Mouse (Mus musculus) kidney, adult 2 months (tissue): Measurements from ENCODE around the gene Tsen2. TPM values are rescaled to one million over a fixed set of nuclear protein-coding genes. Genes with fewer than 3 reads are reported as not detected.

Source experiments
- DNase-seq: peaks from one replicate; pipeline ENCODE4 v3.0.0; 2021
- H3K27ac ChIP-seq: fragments of 200-500 bp; 2 replicates; pipeline ENCODE4 v1.5.1; 2012; ENCODE audit warnings: low read depth, low read length, control low read depth, inconsistent platforms; ENCODE audit not compliant: insufficient read depth
- H3K27me3 ChIP-seq: fragments of 200-500 bp; replicated peaks from 2 replicates; pipeline ENCODE4 v1.6.1; 2012; ENCODE audit warnings: mild to moderate bottlenecking, moderate library complexity, low read length, inconsistent platforms; ENCODE audit not compliant: control insufficient read depth, insufficient read depth
- H3K36me3 ChIP-seq: fragments of 200-500 bp; 2 replicates; pipeline ENCODE4 v1.6.1; 2012; ENCODE audit warnings: mild to moderate bottlenecking, moderate library complexity, low read length, inconsistent platforms; ENCODE audit not compliant: control insufficient read depth, insufficient read depth
- H3K4me1 ChIP-seq: fragments of 200-500 bp; 2 replicates; pipeline ENCODE4 v1.6.1; 2011; ENCODE audit warnings: low read length; ENCODE audit not compliant: control insufficient read depth, insufficient read depth
- H3K4me3 ChIP-seq: fragments of 200-500 bp; 2 replicates; pipeline ENCODE4 v1.5.1; 2011; ENCODE audit warnings: mild to moderate bottlenecking, low read depth, low read length, control low read depth; ENCODE audit not compliant: insufficient read depth
- CTCF ChIP-seq: fragments of 200-500 bp; conservative IDR thresholded peaks from 2 replicates; pipeline ENCODE4 v1.5.1; 2011; ENCODE audit warnings: low read depth, mild to moderate bottlenecking, control low read depth, low read length, moderate library complexity, mixed read lengths; ENCODE audit not compliant: insufficient read depth, insufficient read length
- POLR2A ChIP-seq: fragments of 200-500 bp; IDR thresholded peaks from one replicate; pipeline ENCODE4 v1.6.1; 2011; ENCODE audit warnings: low read depth, low read length, control low read depth
- WGBS: fragments of 180-500 bp; shearing (Covaris S2); methylation state at CpG from one replicate; pipeline ENCODE4 v1.1.7; 2018; 5-methylcytosine and 5-hydroxymethylcytosine counted together
- polyA plus RNA-seq: library from polyadenylated mRNA; depleted of rRNA; stranded (reverse); fragments of >200 nt; gene quantifications from 2 replicates; pipeline ENCODE4 v1.2.3, GENCODE M21; 2012

The Tsen2 gene
- polyA plus RNA-seq, 1 experiment, result 4.8 TPM

DNA sequence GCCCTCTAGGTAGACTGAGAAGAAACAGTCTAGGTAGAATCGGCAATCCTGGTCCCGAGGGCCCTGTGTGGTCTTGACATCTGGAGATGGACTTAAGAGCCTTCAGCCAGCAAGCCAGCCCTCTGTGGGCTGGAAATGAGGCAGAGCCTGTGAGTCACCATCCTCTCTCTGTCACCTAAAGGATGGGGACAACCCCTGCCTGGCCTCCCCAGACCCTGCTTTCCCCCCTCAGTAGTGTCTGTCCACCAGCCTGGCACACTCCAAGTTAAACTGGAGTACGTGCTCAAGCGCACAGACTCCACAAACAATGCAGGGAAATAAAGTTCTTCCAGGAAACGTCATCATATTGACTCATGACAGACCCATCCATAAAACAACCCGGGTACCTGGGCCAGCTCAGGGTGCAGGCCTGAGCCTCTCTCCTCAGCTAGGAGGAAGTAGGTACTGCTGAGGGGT is 21.7 kb upstream of the Tsen2 start:
- Histone ChIP-seq H3K4me1 (no peaks in the 10 kb centered on the region), H3K27ac (no peak overlapping the region), H3K27me3 (no peaks in the 10 kb centered on the region), H3K4me3 (no peak overlapping the region), H3K36me3 (no peaks in the 10 kb centered on the region)
- DNase-seq, result peak; percentile 49
- TF ChIP-seq CTCF (no peak), POLR2A (no peak)
- 61% methylated on average over 6 of the region's 6 CpGs for WGBS

GRCm38 (mm10) chr6:115523201-115523600 is 21.3 kb upstream of the Tsen2 start:
- Histone ChIP-seq H3K4me3 (no peak overlapping the region), H3K27ac (no peak overlapping the region), H3K4me1 (no peaks in the 10 kb centered on the region), H3K36me3 (no peaks in the 10 kb centered on the region), H3K27me3 (no peaks in the 10 kb centered on the region)
- WGBS, result 58% methylated on average over 9 of the region's 9 CpGs
- TF ChIP-seq POLR2A (no peak), CTCF (no peak)
- peak; percentile 33 for DNase-seq

- TF ChIP-seq POLR2A (no peak), CTCF (no peak)
- no peak for DNase-seq
- H3K27me3 ChIP-seq, result no peaks in the 10 kb centered on the region
- no peaks in the 10 kb centered on the region for H3K36me3 ChIP-seq
- 64% methylated on average over 9 of the region's 9 CpGs for WGBS
- no peak overlapping the region for H3K4me3 ChIP-seq
- H3K4me1 ChIP-seq, result no peaks in the 10 kb centered on the region
- no peak overlapping the region for H3K27ac ChIP-seq
Measured at GRCm38 (mm10) chr6:115524449-115524990, 19.9 kb upstream of the Tsen2 start.

DNA sequence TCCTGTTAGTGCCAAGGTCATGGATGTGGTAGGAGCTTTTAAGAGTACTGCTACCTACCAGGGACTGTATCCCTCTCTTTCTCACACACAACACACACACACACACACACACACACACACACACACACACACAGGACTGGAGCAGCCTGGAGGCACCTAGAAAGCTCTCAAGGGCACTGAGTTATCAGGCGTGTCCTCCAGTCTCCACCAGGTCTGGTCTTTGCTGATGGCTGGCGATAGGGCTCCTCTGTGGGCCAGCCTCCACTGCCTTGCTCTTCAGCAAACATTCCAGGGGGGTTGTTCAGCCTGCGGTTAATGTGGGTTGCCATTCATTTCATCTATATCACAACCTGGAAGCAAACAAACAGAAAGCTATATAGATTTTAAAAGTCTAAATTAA is 17.0 kb upstream of the Tsen2 start:
- H3K36me3 ChIP-seq, result no peaks in the 10 kb centered on the region
- H3K27me3 ChIP-seq, result no peaks in the 10 kb centered on the region
- no peak for DNase-seq
- TF ChIP-seq POLR2A, result no peak
- no peak for TF ChIP-seq CTCF
- H3K27ac ChIP-seq, result no peak overlapping the region
- WGBS, result 93% methylated on average over 3 of the region's 3 CpGs
- H3K4me3 ChIP-seq, result no peak overlapping the region
- H3K4me1 ChIP-seq, result no peaks in the 10 kb centered on the region

DNA sequence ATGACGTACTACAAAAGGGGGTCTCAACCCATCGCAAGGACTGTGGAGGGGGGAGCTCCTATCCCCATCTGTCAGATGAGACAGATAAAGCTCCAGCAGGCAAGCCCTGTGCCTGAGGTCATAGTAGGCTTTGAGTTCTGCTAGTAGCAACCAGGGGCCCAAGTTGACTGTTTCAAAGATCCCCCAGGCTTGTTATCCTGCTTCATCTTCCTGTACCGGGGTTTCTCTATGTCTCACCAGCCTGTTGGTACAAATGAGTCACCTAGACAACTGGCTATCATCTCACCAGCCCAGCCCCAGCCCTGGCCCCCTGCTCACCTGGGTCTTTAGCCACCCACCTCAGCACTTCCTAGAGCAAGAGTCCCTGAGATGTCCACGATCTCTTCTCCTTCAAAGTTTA is 16.1 kb upstream of the Tsen2 start:
- H3K27ac ChIP-seq, result no peak overlapping the region
- no peak overlapping the region for H3K4me3 ChIP-seq
- H3K4me1 ChIP-seq, result no peaks in the 10 kb centered on the region
- WGBS, result 93% methylated on average over 4 of the region's 4 CpGs
- H3K27me3 ChIP-seq, result no peaks in the 10 kb centered on the region
- TF ChIP-seq CTCF (no peak), POLR2A (no peak)
- H3K36me3 ChIP-seq, result no peaks in the 10 kb centered on the region
- no peak for DNase-seq

- no peaks in the 10 kb centered on the region for H3K27me3 ChIP-seq
- DNase-seq, result peak; percentile 44
- H3K4me3 ChIP-seq, result no peak overlapping the region
- H3K4me1 ChIP-seq, result no peaks in the 10 kb centered on the region
- WGBS, result 46% methylated on average over 7 of the region's 7 CpGs
- no peaks in the 10 kb centered on the region for H3K36me3 ChIP-seq
- TF ChIP-seq POLR2A (no peak), CTCF (no peak)
- H3K27ac ChIP-seq, result no peak overlapping the region
Measured at GRCm38 (mm10) chr6:115534617-115535016, 9.8 kb upstream of the Tsen2 start.

DNA sequence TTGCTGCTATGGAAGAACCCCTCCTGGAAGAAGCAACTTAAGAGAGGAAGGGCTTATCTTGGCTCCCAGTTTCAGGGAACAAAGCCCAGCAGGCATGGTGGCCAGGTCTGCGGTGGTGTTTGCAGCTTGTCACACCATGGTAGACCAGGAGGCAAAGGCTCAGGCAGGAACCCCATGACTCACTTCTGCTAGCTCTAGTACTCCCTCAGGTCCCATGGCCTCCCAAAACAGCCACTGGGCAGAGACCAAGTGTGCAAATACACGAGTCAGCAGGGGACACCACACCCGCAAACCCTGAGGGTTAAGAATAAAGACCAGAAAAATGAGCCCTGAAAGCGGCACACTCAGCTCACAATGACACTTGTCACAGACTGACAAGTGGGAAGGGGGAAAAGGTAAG is 8.3 kb upstream of the Tsen2 start:
- DNase-seq, result no peak
- H3K4me3 ChIP-seq, result no peak overlapping the region
- H3K4me1 ChIP-seq, result no peaks in the 10 kb centered on the region
- no peaks in the 10 kb centered on the region for H3K36me3 ChIP-seq
- WGBS, result 81% methylated on average over 4 of the region's 4 CpGs
- TF ChIP-seq CTCF (no peak), POLR2A (no peak)
- H3K27me3 ChIP-seq, result no peaks in the 10 kb centered on the region
- no peak overlapping the region for H3K27ac ChIP-seq
